Mouse (Mus musculus): ENCODE measurements around the gene Mob2. TPM values are rescaled to one million over a fixed set of nuclear protein-coding genes. Genes with fewer than 3 reads are reported as not detected.

Gene Mob2
- polyA plus RNA-seq, 1 experiment from 2014 or later, result 35.2 TPM

DNA sequence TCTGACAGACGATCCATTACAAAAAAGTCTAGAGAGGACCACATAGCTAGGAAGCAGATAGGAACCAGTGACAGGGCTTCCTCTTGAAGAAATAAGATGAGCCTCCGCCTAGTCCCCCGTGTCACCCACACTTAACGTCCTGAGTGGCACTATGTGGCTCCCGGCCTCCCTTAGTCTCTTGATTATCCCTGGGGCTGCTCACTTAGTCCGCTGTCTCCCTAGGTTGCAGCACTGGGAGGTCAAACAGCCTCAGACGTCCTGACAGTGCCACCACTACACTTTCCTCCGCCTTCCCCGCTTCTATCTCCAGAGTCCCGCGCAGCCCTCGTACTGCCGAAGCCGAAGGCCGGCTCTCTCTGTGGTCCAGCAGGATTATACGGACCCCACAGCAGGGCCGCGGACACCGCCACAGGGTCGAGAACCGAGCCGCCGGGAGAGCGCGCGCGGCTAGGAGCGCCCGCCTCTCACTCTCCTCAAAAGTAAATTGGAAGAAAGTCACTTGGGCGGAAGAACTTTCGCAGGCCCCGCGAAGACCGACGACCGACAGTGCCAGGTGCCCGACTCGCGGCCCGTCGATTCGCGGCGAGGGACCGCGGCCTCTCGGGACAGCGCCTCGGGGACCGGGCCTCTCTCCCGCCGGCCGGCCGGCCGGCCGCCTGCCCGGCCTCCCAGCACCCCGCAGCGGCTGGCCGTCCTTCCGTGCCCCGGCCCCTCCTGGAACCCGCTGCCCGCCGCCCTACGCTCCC is 507 bp downstream of the Mob2 start:
- H3K27me3 ChIP-seq, result no peaks in the 10 kb centered on the region
- POLR2A ChIA-PET, result no interaction called here
- peak; percentile 13 for ATAC-seq
- in situ Hi-C loops (cut with MboI; ENCODE audit: low pct_unique_long_range_greater_than_20kb), result loop anchor here (5.0 kb wide), 1 partner anchor 37 kb away; the partner anchor contains the start of gene Dusp8
- CTCF ChIA-PET, result no interaction called here
- TF ChIP-seq CTCF (IDR thresholded peaks at IDR 0.05), result no peak
- no peak for DNase-seq (ENCODE audit: low read depth, low spot score)

DNA sequence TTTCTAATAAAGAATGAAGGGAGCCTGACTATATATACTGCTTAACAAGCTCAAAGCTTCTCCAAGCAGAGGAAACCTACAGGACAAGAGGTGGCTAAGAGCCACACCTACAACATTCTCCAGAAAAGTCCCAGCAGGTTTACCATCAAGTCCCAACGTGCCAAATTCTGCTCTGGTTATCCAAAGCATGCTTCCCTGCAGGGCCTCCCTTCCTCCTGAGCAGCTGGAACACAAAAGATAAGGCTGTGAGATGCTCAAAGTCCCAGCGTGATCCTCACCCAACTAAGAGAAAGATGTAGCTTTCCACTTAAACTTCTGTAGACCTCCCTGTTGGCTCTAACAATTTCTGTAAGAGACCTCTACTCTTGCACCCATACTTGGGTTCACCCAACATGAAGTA is 1.8 kb downstream of the Mob2 start:
- DNase-seq (ENCODE audit: low read depth, low spot score), result no peak
- ATAC-seq, result no peak
- in situ Hi-C loops (cut with MboI; ENCODE audit: low pct_unique_long_range_greater_than_20kb), result no loop called here
- ChIA-PET POLR2A (interaction anchor here (0.7 kb wide), 1 partner anchor 598 kb away, joined by 5 read pairs; the partner anchor contains the start of gene Cracr2b), CTCF (no interaction called here)
- TF ChIP-seq CTCF (IDR thresholded peaks at IDR 0.05), result no peak
- no peaks in the 10 kb centered on the region for H3K27me3 ChIP-seq

DNA sequence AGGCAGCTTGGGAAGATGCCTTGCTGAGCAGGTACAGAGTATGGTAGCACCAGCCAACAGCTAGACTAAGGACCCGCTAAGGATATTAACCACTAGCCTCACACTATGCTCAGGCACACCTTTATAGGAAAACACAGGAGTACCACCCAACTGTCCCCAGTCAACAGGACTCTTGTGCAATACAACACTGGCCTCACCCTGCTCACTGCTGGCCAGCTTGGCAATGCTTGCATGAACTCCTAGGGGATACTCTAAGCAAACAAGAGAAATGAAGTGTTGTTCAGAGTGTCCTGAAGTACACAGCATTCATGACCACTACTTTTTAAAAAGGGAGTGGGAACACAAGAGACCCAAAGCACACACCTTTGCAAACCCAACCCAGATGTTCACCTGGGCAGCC is 3.7 kb downstream of the Mob2 start:
- no peak for TF ChIP-seq CTCF (IDR thresholded peaks at IDR 0.05)
- ChIA-PET POLR2A (interaction anchor here (0.5 kb wide), 1 partner anchor 54 kb away, joined by 4 read pairs; no protein-coding TSS in a partner anchor), CTCF (no interaction called here)
- DNase-seq (ENCODE audit: low read depth, low spot score) (no peak), ATAC-seq (no peak)
- in situ Hi-C loops (cut with MboI; ENCODE audit: low pct_unique_long_range_greater_than_20kb), result no loop called here
- no peaks in the 10 kb centered on the region for H3K27me3 ChIP-seq

DNA sequence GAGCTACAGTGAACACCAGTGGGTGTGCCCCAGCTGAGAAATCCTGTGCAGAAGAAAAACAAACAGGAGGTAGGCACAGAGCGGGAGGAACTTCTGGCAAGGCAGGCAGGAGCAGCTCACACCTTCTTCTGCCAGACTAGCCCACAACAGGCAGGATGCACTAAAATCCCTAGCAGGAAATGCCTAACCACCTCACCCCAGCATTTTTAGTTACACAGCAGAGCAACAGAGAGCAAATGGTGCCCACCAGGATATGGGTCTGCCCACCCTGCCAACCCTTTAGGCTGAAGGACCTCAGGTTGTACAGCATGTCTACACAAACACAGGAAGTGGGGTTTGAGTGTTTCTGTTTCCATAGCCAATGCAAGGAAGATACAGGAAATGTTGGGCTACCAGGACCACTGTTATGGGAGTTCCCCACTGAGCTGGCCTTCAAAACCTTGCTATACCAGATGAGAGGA is 4.2 kb downstream of the Mob2 start:
- no peak for TF ChIP-seq CTCF (IDR thresholded peaks at IDR 0.05)
- ChIA-PET CTCF (no interaction called here), POLR2A (interaction anchor here (0.5 kb wide), 1 partner anchor 53 kb away, joined by 4 read pairs; no protein-coding TSS in a partner anchor)
- ATAC-seq (no peak), DNase-seq (ENCODE audit: low read depth, low spot score) (no peak)
- in situ Hi-C loops (cut with MboI; ENCODE audit: low pct_unique_long_range_greater_than_20kb), result no loop called here
- H3K27me3 ChIP-seq, result no peaks in the 10 kb centered on the region

DNA sequence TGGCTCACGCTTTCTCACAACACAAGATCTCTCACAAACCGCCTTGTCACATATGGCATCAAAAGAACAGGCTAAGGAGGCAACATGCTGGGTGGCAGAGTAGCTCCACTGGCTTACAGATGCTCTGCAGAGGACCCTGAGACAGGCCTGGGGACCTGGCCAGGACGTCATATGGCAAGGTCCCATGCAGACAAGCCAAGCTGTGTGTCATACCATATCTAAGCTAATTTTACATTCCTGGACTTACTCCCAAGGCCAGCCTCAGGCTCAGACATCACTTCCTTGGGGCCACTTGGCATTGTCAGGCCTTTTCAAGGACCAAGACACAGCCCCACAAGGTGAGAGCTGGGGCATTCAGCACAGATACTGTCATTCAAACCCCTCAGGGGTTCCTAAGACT is 5.4 kb downstream of the Mob2 start:
- ChIA-PET CTCF (no interaction called here), POLR2A (interaction anchor here (1.0 kb wide), 1 partner anchor 30 kb away, joined by 3 read pairs; no protein-coding TSS in a partner anchor)
- ATAC-seq (no peak), DNase-seq (ENCODE audit: low read depth, low spot score) (no peak)
- TF ChIP-seq CTCF (IDR thresholded peaks at IDR 0.05), result no peak
- in situ Hi-C loops (cut with MboI; ENCODE audit: low pct_unique_long_range_greater_than_20kb), result no loop called here
- H3K27me3 ChIP-seq, result no peaks in the 10 kb centered on the region

DNA sequence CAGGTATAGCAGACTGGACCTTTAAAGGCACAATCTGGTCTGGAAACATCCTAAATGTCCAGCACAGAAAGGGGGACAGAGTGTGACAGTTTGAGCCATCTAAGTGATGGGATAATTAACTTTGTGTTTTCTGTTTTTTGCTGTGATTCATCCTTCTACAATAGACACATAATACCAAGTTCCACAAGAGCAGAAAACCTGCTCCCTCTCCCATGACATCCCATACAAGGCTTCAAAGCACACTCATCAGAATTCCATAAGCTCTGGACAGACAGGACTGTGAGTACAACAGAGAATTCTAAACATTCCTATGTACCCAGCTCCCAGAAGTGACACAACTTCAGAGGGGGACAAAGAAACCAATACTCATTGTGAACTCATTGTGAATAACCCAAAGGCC is 10.3 kb downstream of the Mob2 start:
- ATAC-seq, result peak; percentile 64
- no peak for TF ChIP-seq CTCF (IDR thresholded peaks at IDR 0.05)
- in situ Hi-C loops (cut with MboI; ENCODE audit: low pct_unique_long_range_greater_than_20kb), result no loop called here
- H3K27me3 ChIP-seq, result no peaks in the 10 kb centered on the region
- CTCF ChIA-PET, result interaction anchor here (2.6 to 3.1 kb wide), 2 partner anchors 9 to 12 kb away, joined by 7 to 14 read pairs; no protein-coding TSS in a partner anchor
- POLR2A ChIA-PET, result no interaction called here
- DNase-seq (ENCODE audit: low read depth, low spot score), result no peak

DNA sequence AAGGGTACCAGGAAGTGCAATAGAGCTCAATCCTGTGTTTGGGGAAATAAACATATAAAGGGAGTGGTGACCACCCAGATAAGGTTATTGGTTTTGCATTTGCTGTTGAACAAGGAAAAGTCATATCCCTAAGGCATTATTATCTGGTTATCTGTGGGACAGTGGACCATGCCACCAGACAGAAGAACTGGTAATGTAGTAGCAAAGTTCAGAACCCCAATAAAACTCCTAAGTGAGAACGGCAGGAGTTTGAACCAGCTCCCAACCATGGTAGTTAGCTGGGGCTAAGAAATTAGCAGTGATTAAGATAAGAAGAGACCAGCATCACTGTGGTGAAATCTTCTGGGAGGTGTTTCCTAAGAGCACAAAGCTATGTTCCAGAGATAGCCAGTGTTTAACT is 14.9 kb downstream of the Mob2 start:
- H3K27me3 ChIP-seq, result no peaks in the 10 kb centered on the region
- ChIA-PET POLR2A (no interaction called here), CTCF (interaction anchor here (1.2 kb wide), 1 partner anchor 375 kb away, joined by 3 read pairs; no protein-coding TSS in a partner anchor)
- no peak for TF ChIP-seq CTCF (IDR thresholded peaks at IDR 0.05)
- DNase-seq (ENCODE audit: low read depth, low spot score), result no peak
- no peak for ATAC-seq
- in situ Hi-C loops (cut with MboI; ENCODE audit: low pct_unique_long_range_greater_than_20kb), result no loop called here

DNA sequence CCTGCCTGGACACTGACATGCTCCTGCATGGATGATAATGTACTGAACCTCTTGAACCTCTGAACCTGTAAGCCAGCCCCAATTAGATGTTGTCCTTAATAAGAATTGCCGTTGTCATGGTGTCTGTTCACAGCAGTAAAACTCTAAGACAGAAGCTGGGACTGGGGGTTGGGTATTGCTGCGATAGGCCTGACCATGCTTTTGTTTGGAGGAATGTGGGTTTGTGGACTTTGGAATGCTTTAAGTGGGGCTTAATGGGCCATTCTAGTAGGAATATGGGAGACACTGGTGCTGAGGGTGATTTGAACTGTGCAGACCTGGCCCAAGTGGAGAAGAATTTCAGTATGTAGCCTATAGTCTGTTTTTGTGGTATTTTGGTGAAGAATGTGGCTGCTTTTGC is 15.5 kb downstream of the Mob2 start:
- no peak for TF ChIP-seq CTCF (IDR thresholded peaks at IDR 0.05)
- ChIA-PET POLR2A (interaction anchor here (0.6 kb wide), 1 partner anchor 29 kb away, joined by 3 read pairs; no protein-coding TSS in a partner anchor), CTCF (no interaction called here)
- ATAC-seq (no peak), DNase-seq (ENCODE audit: low read depth, low spot score) (no peak)
- in situ Hi-C loops (cut with MboI; ENCODE audit: low pct_unique_long_range_greater_than_20kb), result no loop called here
- H3K27me3 ChIP-seq, result no peaks in the 10 kb centered on the region

DNA sequence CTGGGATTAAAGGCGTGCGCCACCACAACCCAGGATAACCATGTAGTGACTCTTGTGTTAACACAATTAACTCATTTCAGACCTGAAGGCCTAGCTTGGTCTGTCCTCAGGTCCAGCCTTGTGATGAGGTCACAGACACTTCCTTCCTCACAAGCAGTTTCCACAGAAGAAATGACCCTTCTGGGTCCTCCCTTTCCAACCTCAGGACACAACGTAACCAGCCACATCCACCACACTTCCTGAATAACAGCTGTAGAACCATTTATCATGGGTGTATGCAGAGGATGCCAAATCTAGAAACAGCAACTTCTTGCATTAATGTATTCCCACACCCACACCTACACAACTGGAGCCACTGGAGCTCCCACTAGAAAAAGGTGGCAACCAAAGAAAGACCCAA is 20.1 kb downstream of the Mob2 start:
- ATAC-seq (no peak), DNase-seq (ENCODE audit: low read depth, low spot score) (no peak)
- ChIA-PET CTCF (interaction anchor here (1.0 to 2.8 kb wide), 3 partner anchors 10 to 31 kb away, joined by 3 to 14 read pairs (median 5); no protein-coding TSS in a partner anchor), POLR2A (no interaction called here)
- no peaks in the 10 kb centered on the region for H3K27me3 ChIP-seq
- TF ChIP-seq CTCF (IDR thresholded peaks at IDR 0.05), result no peak
- in situ Hi-C loops (cut with MboI; ENCODE audit: low pct_unique_long_range_greater_than_20kb), result no loop called here

DNA sequence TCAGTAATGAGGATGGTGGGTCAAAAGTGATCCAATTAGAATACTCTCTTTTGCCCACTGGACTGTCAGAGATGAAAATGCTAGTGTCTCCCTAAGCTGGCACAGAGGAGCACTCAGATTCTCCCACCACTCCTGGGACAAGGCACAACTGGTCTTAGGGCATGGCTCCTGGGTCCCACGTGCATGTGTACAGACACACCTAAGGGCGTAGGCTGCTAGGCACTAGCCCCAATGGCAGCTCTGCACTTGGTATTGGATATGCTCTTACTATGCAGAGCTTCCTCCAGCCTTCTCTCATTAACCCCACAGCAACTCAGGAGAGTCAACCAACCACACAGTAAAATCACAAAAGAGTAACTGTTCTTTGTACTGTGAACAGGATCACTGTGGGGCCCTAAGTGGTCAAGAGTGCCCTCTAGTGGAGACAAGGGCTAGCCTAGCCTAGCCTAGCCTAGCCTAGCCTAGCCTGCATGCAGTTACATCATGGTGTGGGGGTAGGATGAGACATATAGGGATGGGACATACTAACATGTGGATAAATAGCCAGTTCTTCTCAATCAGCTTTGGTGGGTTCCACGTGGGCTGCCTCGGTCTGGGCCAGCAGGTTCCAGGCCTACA is 23.2 kb downstream of the Mob2 start:
- no peaks in the 10 kb centered on the region for H3K27me3 ChIP-seq
- ATAC-seq (peak; percentile 70), DNase-seq (ENCODE audit: low read depth, low spot score) (no peak)
- TF ChIP-seq CTCF (IDR thresholded peaks at IDR 0.05), result peak; percentile 83
- ChIA-PET CTCF (interaction anchor here (0.9 to 4.1 kb wide), 6 partner anchors 11 to 25 kb away, joined by 3 to 26 read pairs (median 5); no protein-coding TSS in a partner anchor), POLR2A (interaction anchor here (0.9 kb wide), 1 partner anchor 21 kb away, joined by 3 read pairs; no protein-coding TSS in a partner anchor)
- in situ Hi-C loops (cut with MboI; ENCODE audit: low pct_unique_long_range_greater_than_20kb), result no loop called here
